Mouse (Mus musculus) cerebellum, postnatal 14 days (tissue): ENCODE results near the gene Prkar1a.

ENCODE experiments used
- DNase-seq, 2 experiments: peaks; one replicate each; pipeline ENCODE4 v3.0.0; 2021; ENCODE audit warnings: mixed read lengths in 2 of 2

Gene Prkar1a

GRCm38 (mm10) chr11:109649206-109649605 is at the start of gene Prkar1a:
TSS of gene Prkar1a (plus strand) at chr11:109649405.
- peak; percentile 55 to 56 for DNase-seq

- no peak for DNase-seq
These were observed 41.6 kb upstream of the Prkar1a start for GRCm38 (mm10) chr11:109607600-109607999.

- DNase-seq: no peak
These were observed 40.1 kb upstream of the Prkar1a start for GRCm38 (mm10) chr11:109608976-109609625.

- no peak for DNase-seq
These were observed 39.0 kb upstream of the Prkar1a start for GRCm38 (mm10) chr11:109610046-109610794.

- DNase-seq: no peak
These were observed 38.4 kb upstream of the Prkar1a start for GRCm38 (mm10) chr11:109610795-109611302.

- DNase-seq: peak; percentile 99 to 100
These were observed 37.7 kb upstream of the Prkar1a start, which contains the start of gene Wipi1 for GRCm38 (mm10) chr11:109611303-109612149. TSS of gene Wipi1 (minus strand) at chr11:109611967.

GRCm38 (mm10) chr11:109612871-109613529 is 36.2 kb upstream of the Prkar1a start:
- DNase-seq: no peak

GRCm38 (mm10) chr11:109615286-109615685 is 33.9 kb upstream of the Prkar1a start:
- DNase-seq: no peak

- peak in 1 of 2 experiments; percentile 37 for DNase-seq
These were observed 32.9 kb upstream of the Prkar1a start for GRCm38 (mm10) chr11:109616352-109616751.

- DNase-seq: peak in 1 of 2 experiments; percentile 28
These were observed 32.4 kb upstream of the Prkar1a start for GRCm38 (mm10) chr11:109616766-109617165.

- peak; percentile 66 to 80 for DNase-seq
These were observed 30.1 kb upstream of the Prkar1a start for GRCm38 (mm10) chr11:109619055-109619454.

- no peak for DNase-seq
These were observed 28.8 kb upstream of the Prkar1a start for GRCm38 (mm10) chr11:109620356-109620755.

- peak; percentile 81 to 86 for DNase-seq
These were observed 28.0 kb upstream of the Prkar1a start for GRCm38 (mm10) chr11:109621183-109621582.

- DNase-seq: peak in 1 of 2 experiments; percentile 22
These were observed 26.6 kb upstream of the Prkar1a start for GRCm38 (mm10) chr11:109622518-109623037.

GRCm38 (mm10) chr11:109623238-109623637 is 26.0 kb upstream of the Prkar1a start:
- no peak for DNase-seq

GRCm38 (mm10) chr11:109627648-109628047 is 21.6 kb upstream of the Prkar1a start:
- DNase-seq: peak in 1 of 2 experiments; percentile 59

GRCm38 (mm10) chr11:109628099-109628498 is 21.1 kb upstream of the Prkar1a start:
- DNase-seq: no peak

GRCm38 (mm10) chr11:109629021-109629521 is 20.1 kb upstream of the Prkar1a start:
- DNase-seq: peak; percentile 59 to 66

- DNase-seq: no peak
These were observed 14.3 kb upstream of the Prkar1a start for GRCm38 (mm10) chr11:109634928-109635327.

GRCm38 (mm10) chr11:109635871-109636395 is 13.3 kb upstream of the Prkar1a start:
- no peak for DNase-seq

GRCm38 (mm10) chr11:109641498-109642222 is 7.5 kb upstream of the Prkar1a start:
- DNase-seq: no peak
